Mouse (Mus musculus) left cerebral cortex, adult 8-10 months (tissue): ENCODE results near the gene Lrrc8d. TPM values are rescaled to one million over a fixed set of nuclear protein-coding genes. Genes with fewer than 3 reads are reported as not detected.
"Not testable (repeated sequence)": the region's sequence is repeated elsewhere in the genome, so short reads cannot be mapped to it uniquely, and the experiment has no call there.

Source experiments
- DNase-seq, 2 experiments: peaks; one replicate each; pipeline ENCODE4 v3.0.0; 2022; ENCODE audit warnings: low spot score in 2 of 2
- total RNA-seq, 4 experiments: library from RNA; stranded (reverse); gene quantifications; 2 replicates each; pipeline ENCODE4 v1.2.4; 2022

Lrrc8d gene
- total RNA-seq, 4 experiments from 2014 or later: 39.2 to 45.4 (median 42.1) TPM

- DNase-seq: peak in 1 of 2 experiments; percentile 59
Observed at GRCm38 (mm10) chr5:105684861-105685600, 14.7 kb upstream of the Lrrc8d start.

- DNase-seq: not testable (repeated sequence)
Observed at GRCm38 (mm10) chr5:105685780-105686305, 13.9 kb upstream of the Lrrc8d start.

- no peak for DNase-seq
Observed at GRCm38 (mm10) chr5:105686331-105686995, 13.3 kb upstream of the Lrrc8d start.

GRCm38 (mm10) chr5:105690502-105691454 lies 9.0 kb upstream of the Lrrc8d start:
- DNase-seq: peak in 1 of 2 experiments; percentile 49

- no peak for DNase-seq
Observed at GRCm38 (mm10) chr5:105691645-105692044, 8.1 kb upstream of the Lrrc8d start.

GRCm38 (mm10) chr5:105694339-105694930 lies 5.3 kb upstream of the Lrrc8d start:
- DNase-seq: no peak

GRCm38 (mm10) chr5:105696049-105696448 lies 3.7 kb upstream of the Lrrc8d start:
- no peak for DNase-seq

- DNase-seq: no peak
Observed at GRCm38 (mm10) chr5:105697886-105698285, 1.9 kb upstream of the Lrrc8d start.

- DNase-seq: no peak
Observed at GRCm38 (mm10) chr5:105698694-105699093, 1.1 kb upstream of the Lrrc8d start.

GRCm38 (mm10) chr5:105700070-105700851 lies 492 bp downstream of the Lrrc8d start:
- DNase-seq: peak; percentile 57 to 67

- DNase-seq: no peak
Observed at GRCm38 (mm10) chr5:105701326-105701725, 1.6 kb downstream of the Lrrc8d start.

GRCm38 (mm10) chr5:105701844-105702243 lies 2.1 kb downstream of the Lrrc8d start:
- no peak for DNase-seq

- no peak for DNase-seq
Observed at GRCm38 (mm10) chr5:105702580-105703285, 3.0 kb downstream of the Lrrc8d start.

- DNase-seq: no peak
Observed at GRCm38 (mm10) chr5:105703286-105703655, 3.5 kb downstream of the Lrrc8d start.

- no peak for DNase-seq
Observed at GRCm38 (mm10) chr5:105704573-105704972, 4.8 kb downstream of the Lrrc8d start.

- DNase-seq: no peak
Observed at GRCm38 (mm10) chr5:105706635-105707034, 6.9 kb downstream of the Lrrc8d start.

- DNase-seq: no peak
Observed at GRCm38 (mm10) chr5:105708276-105708675, 8.5 kb downstream of the Lrrc8d start.

GRCm38 (mm10) chr5:105710473-105710872 lies 10.7 kb downstream of the Lrrc8d start:
- no peak for DNase-seq

- no peak for DNase-seq
Observed at GRCm38 (mm10) chr5:105714446-105714845, 14.7 kb downstream of the Lrrc8d start.

GRCm38 (mm10) chr5:105715095-105715494 lies 15.3 kb downstream of the Lrrc8d start:
- no peak for DNase-seq
